Mouse (Mus musculus): ENCODE measurements around the gene Srsf3.
"Not testable (repeated sequence)": the region's sequence is repeated elsewhere in the genome, so short reads cannot be mapped to it uniquely, and the experiment has no call there.

The Srsf3 gene

GRCm38 (mm10) chr17:29018292-29018984 is 14.0 kb upstream of the Srsf3 start:
- DNase-seq (ENCODE audit: low spot score in 2 of 2), result no peak

GRCm38 (mm10) chr17:29019391-29019790 is 13.0 kb upstream of the Srsf3 start:
- DNase-seq (ENCODE audit: low spot score in 2 of 2), result no peak

- DNase-seq (ENCODE audit: low spot score in 2 of 2), result no peak
These were observed 12.0 kb upstream of the Srsf3 start for GRCm38 (mm10) chr17:29020444-29020843.

- no peak for DNase-seq (ENCODE audit: low spot score in 2 of 2)
These were observed 10.1 kb upstream of the Srsf3 start for GRCm38 (mm10) chr17:29022230-29022819.

GRCm38 (mm10) chr17:29023346-29023745 is 9.1 kb upstream of the Srsf3 start:
- no peak for DNase-seq (ENCODE audit: low spot score in 2 of 2)

GRCm38 (mm10) chr17:29024047-29024892 is 8.2 kb upstream of the Srsf3 start:
- no peak for DNase-seq (ENCODE audit: low spot score in 2 of 2)

- no peak for DNase-seq (ENCODE audit: low spot score in 2 of 2)
These were observed 7.4 kb upstream of the Srsf3 start for GRCm38 (mm10) chr17:29024896-29025565.

GRCm38 (mm10) chr17:29026652-29027356 is 5.6 kb upstream of the Srsf3 start:
- DNase-seq (ENCODE audit: low spot score in 2 of 2), result no peak

GRCm38 (mm10) chr17:29030321-29031034 is 1.9 kb upstream of the Srsf3 start:
- no peak for DNase-seq (ENCODE audit: low spot score in 2 of 2)

GRCm38 (mm10) chr17:29031085-29031711 is 1.2 kb upstream of the Srsf3 start:
- not testable (repeated sequence) for DNase-seq (ENCODE audit: low spot score in 2 of 2)

- DNase-seq (ENCODE audit: low spot score in 2 of 2), result no peak
These were observed 606 bp upstream of the Srsf3 start for GRCm38 (mm10) chr17:29031771-29032273.

- no peak for DNase-seq (ENCODE audit: low spot score in 2 of 2)
These were observed 1.2 kb downstream of the Srsf3 start for GRCm38 (mm10) chr17:29033569-29034061.

GRCm38 (mm10) chr17:29034264-29034663 is 1.8 kb downstream of the Srsf3 start:
- no peak for DNase-seq (ENCODE audit: low spot score in 2 of 2)

- no peak for DNase-seq (ENCODE audit: low spot score in 2 of 2)
These were observed 3.1 kb downstream of the Srsf3 start for GRCm38 (mm10) chr17:29035506-29035905.

- DNase-seq (ENCODE audit: low spot score in 2 of 2), result no peak
These were observed 6.9 kb downstream of the Srsf3 start for GRCm38 (mm10) chr17:29039351-29039750.

- not testable (repeated sequence) for DNase-seq (ENCODE audit: low spot score in 2 of 2)
These were observed 9.2 kb downstream of the Srsf3 start for GRCm38 (mm10) chr17:29041632-29042031.

GRCm38 (mm10) chr17:29042569-29042968 is 10.1 kb downstream of the Srsf3 start:
- DNase-seq (ENCODE audit: low spot score in 2 of 2), result no peak

GRCm38 (mm10) chr17:29043583-29043982 is 11.2 kb downstream of the Srsf3 start:
- no peak for DNase-seq (ENCODE audit: low spot score in 2 of 2)

GRCm38 (mm10) chr17:29044146-29044924 is 11.9 kb downstream of the Srsf3 start:
- no peak for DNase-seq (ENCODE audit: low spot score in 2 of 2)
